Mouse (Mus musculus): ENCODE results near the gene Bcl2l1.
A peak's percentile ranks its signal among the peaks of the same experiment; 100 is the strongest.

Bcl2l1 gene

GRCm38 (mm10) chr2:152737306-152738221 is 94.0 kb downstream of the Bcl2l1 start:
- DNase-seq (ENCODE audit: low spot score), result peak; percentile 76

DNA sequence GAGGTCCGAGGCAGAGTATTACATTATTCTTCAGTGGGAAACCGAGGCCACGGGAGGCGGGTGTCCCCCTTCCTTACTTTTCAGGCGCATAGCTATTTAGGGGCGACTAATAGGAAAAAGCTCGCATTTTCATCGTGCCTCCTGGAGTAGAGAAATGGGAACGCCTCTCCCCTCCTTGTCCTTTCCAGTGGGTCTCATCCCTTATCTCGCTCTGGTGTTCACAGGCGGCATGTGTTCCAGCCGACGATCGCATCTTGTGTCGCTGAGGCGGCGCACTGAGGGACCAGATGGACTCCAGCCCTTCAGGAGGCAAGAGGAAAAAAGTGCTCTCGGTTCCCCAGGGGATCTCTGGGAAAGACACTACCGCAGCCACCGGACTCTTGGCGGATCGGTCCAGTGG is 94.8 kb downstream of the Bcl2l1 start:
- DNase-seq (ENCODE audit: low spot score), result peak; percentile 68

DNA sequence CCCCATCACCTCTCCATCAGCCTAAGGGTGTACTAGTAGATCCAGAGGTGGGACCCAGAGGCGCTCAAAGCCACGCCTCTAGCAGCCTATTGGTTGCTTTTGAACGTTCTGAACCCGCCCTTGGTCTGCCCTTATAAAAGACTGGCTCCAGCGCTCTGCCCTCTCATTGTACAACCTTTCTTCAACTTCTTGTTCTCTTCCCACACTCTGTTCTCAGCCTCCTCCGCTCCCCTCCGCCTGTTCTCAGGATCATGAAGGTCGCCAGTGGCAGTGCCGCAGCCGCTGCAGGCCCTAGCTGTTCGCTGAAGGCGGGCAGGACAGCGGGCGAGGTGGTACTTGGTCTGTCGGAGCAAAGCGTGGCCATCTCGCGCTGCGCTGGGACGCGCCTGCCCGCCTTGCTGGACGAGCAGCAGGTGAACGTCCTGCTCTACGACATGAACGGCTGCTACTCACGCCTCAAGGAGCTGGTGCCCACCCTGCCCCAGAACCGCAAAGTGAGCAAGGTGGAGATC is 95.4 kb downstream of the Bcl2l1 start, which contains the start of gene Id1:
Gene Id1 (plus strand): TSS at position 162 of the 512 bp plus-strand sequence.
- peak; percentile 99 for DNase-seq (ENCODE audit: low spot score)

- peak; percentile 99 for DNase-seq (ENCODE audit: low spot score)
These were observed 96.5 kb downstream of the Bcl2l1 start for GRCm38 (mm10) chr2:152734984-152735383.

- DNase-seq (ENCODE audit: low spot score), result no peak
These were observed 97.0 kb downstream of the Bcl2l1 start for GRCm38 (mm10) chr2:152734501-152734900.

- no peak for DNase-seq (ENCODE audit: low spot score)
These were observed 98.3 kb downstream of the Bcl2l1 start for GRCm38 (mm10) chr2:152733201-152733600.
